Mouse (Mus musculus) cerebellum, postnatal 10 days (tissue): ENCODE data around the gene Tmie.

ENCODE experiments used
- DNase-seq, 2 experiments: peaks; one replicate each; pipeline ENCODE4 v3.0.0; 2021; ENCODE audit warnings: mixed read lengths in 2 of 2

Tmie gene

GRCm38 (mm10) chr9:110879998-110880561, at the start of gene Tmie:
Gene Tmie, minus strand, starts transcription at chr9:110880113.
- DNase-seq: peak; percentile 58 to 66

- DNase-seq: peak; percentile 92 to 94
These were observed 42.8 kb upstream of the Tmie start for GRCm38 (mm10) chr9:110922759-110923158.

DNA sequence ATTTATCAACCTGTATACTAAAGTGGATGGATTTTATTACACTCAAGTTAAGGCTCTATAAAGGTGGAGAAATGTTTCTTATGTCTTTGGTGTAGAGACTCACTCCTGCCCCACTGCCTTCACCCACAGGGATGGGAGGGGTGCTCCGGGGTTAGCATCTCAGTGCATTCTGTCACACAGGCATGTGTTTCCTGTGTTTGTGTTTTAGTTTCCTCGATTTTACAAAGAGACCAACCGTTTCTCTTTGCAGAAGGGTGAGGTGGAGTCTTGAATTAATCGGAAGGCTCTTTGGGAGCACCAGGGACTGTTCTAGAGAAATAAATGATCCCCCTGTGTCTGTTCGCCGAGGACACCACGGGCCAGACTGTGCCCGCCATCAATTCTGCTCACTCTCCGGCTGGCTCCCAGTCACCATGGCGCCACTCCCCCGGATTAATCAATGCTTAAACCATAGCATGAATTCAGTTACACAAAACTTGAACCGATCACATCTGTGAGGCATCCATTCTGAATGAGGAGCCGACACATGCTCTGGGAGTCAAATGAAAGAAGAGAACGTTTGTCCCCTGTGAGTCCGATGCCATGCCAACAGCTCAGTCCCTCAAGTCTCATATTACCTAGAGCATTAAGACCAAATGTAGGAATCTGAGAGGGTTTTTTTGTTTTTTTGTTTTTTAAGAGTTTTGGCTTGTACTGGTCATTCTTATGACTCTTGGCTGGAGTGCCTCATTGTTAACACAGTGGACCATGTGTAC, 40.9 kb upstream of the Tmie start:
- no peak for DNase-seq

GRCm38 (mm10) chr9:110916786-110917185, 36.9 kb upstream of the Tmie start, which contains the start of gene Fam240a:
Gene Fam240a, minus strand, starts transcription at chr9:110916861.
- no peak for DNase-seq

DNA sequence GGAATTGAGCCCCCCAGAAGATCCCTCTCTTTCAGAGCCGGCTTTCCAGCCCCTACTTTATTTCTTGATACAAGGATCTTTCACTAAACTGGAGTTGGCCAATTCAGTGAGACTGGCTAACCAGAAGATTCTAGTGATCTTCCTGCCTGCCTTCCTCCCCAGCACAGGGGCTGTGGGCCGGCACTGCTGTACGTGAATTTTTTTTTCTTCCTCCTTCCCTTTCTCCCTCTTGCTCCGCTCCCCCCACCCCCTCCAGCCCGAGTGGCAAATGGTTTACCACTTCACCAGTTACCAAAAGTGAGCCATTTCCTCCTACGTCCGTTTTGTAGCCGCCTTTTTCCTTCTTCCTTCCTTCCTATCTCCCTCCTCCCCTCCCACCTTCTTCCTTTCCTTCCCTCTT, 35.6 kb upstream of the Tmie start:
- no peak for DNase-seq

DNA sequence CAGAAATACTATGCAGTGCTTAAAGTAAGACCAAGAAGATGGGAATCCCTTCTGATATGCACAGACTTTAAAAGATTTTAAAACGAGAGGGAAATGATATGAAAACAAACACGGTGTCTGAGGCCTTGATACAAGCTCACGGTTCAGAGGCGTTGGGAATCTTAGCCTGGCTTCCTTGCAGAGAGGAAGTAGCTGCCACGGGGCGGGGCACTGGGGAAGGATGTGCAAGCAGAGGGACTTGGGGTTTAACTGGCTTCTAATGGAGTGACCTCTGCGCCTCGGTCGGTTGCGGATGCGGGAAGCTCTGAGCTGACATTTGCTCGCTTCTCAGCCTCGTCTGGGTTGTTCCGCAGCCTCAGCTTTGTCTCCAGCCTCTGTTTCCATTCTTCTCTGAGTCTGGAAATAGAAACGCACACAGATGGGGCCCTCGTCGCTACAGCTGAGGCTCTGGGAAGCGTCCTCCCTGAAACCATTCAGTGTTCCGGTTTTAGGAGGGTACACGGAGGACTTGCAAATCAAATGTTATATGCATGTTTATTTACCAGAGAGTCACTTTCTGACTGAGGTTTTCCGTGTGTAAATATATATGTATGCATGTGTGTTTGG, 34.8 kb upstream of the Tmie start:
- DNase-seq: no peak

DNA sequence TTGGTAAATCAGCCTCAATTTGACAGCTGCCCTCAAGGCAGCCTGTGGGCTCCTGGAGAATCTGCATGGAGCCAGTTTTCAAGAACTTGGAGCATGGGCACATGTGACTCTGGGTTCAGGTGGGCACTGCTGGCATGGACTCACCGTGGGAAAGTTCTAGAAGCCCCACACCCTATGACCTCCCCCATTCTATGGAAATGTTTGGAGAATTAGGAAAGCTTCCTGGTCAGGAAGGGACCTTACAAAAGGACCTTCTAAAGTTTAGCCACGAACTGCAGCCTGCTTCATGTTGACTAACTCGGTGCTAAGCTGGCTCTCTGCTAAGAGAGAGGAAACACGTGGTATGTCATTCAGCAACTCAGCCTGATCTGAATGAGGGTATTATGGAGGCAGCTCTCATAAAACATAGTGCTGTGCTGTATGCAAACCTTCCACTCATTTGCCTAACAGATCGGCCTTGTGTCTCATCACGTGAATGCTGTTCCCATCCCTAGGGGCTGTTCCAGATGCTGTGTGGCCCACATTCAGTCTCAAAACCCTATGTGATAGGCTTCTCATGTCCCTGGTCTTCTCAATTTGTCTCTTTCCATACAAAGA, 29.6 kb upstream of the Tmie start:
- DNase-seq: no peak

- no peak for DNase-seq
These were observed 28.7 kb upstream of the Tmie start for GRCm38 (mm10) chr9:110908631-110909016.

GRCm38 (mm10) chr9:110907838-110908630, 28.1 kb upstream of the Tmie start:
- DNase-seq: no peak

GRCm38 (mm10) chr9:110907201-110907837, 27.4 kb upstream of the Tmie start:
- no peak for DNase-seq

DNA sequence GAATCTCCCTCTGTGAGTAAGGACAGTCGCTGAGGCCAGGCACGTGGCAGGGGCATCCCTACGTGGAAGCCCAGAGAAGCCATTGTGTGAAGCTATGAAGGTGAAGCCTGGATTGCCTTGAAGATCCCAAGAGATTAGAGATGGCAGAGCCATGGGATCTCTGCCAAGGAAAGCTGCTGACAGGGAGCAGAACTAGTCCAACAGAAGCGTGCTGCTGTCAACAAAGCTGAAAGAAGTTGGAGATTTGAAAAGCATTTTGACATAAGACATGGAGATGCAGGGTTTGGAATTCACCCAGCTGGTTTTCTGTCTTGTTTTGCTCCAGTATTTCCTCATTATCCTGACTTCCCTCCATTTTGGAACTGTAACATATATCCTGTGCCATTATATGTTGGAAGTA, 22.4 kb upstream of the Tmie start:
- DNase-seq: peak; percentile 42 to 50

- peak; percentile 49 to 67 for DNase-seq
These were observed 21.3 kb upstream of the Tmie start for GRCm38 (mm10) chr9:110901204-110901603.

- peak in 1 of 2 experiments; percentile 25 for DNase-seq
These were observed 19.6 kb upstream of the Tmie start for GRCm38 (mm10) chr9:110899451-110900008.

- DNase-seq: peak in 1 of 2 experiments; percentile 14
These were observed 16.7 kb upstream of the Tmie start for GRCm38 (mm10) chr9:110896595-110896994.

GRCm38 (mm10) chr9:110895994-110896393, 16.1 kb upstream of the Tmie start:
- peak; percentile 42 to 52 for DNase-seq

DNA sequence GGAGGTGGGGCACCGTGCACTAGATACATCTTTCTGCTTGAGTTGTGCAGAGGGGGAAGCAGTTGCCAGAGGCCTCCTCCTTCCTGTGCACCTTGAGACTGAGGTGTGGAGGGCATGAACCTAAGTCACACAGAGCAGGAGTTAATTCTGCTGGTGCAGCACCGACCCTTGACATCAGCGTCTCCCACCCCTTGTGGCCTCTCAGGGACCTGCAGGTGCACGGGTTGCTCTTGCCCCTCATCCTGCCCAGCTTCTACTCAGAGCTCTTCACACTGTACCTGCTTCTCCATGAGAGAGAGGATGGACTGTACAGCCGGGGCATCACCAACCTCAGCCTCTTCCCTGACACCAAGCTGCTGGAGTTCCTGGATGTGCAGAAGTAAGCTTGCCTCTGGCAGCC, 15.6 kb upstream of the Tmie start:
- peak in 1 of 2 experiments; percentile 18 for DNase-seq

GRCm38 (mm10) chr9:110893429-110893828, 13.5 kb upstream of the Tmie start:
- DNase-seq: peak in 1 of 2 experiments; percentile 14

DNA sequence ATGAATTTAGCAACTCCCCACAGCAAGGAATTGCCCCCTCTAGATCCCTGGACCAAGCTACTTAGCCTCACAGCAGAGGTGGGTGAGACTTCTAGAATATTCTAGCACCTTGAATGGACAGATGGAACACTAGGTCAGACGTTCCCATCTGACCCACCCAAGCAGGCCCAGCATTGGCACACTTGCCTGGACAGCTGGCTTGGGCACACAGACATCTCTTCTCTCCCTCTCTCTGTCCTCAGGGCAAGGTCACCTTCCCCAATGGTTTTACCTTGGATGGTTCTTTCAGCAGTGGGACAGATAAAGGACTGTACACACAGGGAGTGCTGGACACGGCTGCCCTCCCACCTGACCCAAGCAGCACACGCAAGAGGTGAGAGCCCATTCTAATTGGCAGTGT, 12.6 kb upstream of the Tmie start:
- DNase-seq: peak; percentile 59 to 64

DNA sequence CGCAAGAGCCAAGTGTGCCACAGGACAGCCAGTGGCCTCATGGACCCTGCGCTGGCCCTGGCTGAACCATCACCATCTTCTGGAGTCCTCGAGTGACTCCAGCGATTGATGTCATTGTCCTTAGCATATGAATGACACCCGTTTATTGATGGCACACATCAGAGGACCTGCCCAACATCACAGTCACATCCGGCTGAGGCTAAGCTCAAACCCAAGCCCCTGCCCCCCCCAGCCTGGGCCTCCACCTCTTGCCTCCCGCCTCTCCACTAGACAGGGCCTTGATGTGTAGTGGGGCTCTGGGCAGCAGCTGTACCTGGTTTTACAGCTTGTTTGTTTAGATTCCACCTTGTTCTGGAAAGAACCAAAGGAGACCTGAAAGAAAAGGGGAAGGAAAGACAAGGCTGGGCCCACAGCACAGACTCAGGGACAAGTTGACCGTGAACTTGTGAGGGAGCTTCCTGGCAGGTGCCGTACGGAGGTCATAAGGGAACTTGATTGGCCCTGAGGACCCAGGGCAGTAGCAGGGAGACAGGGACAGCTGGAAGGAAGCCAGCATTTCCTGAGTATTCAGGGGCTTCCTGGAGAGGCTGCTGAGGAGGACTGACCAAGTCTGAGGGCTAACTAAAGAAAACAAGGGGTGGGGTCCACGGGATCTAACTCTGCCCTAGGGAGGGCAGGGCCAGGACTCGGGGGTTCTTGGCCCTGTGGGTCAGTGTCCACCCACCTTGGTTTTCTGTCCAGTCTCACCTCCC, 11.3 kb upstream of the Tmie start:
- no peak for DNase-seq

GRCm38 (mm10) chr9:110890026-110890783, 10.3 kb upstream of the Tmie start:
- peak in 1 of 2 experiments; percentile 33 for DNase-seq
